Mouse (Mus musculus) embryonic facial prominence, embryonic 13.5 days (tissue): ENCODE measurements around the gene Mlec. TPM values are rescaled to one million over a fixed set of nuclear protein-coding genes. Genes with fewer than 3 reads are reported as not detected.

Experiments
- ATAC-seq: fragments of 200-750 bp; cut with Nextera tagmentation; 2 replicates; pipeline ENCODE4 v1.8.0; 2017; ENCODE audit warnings: low read depth; ENCODE audit not compliant: insufficient number of reproducible peaks, insufficient read depth, low FRiP score, low TSS enrichment
- H3K27ac ChIP-seq: fragments of 300-500 bp; sonication (generic); 2 replicates; pipeline ENCODE4 v1.5.1; 2015; ENCODE audit warnings: moderate library complexity, mild to moderate bottlenecking, inconsistent platforms
- H3K27me3 ChIP-seq: fragments of 300-500 bp; sonication (generic); 2 replicates; pipeline ENCODE4 v1.6.1; 2015; ENCODE audit warnings: mild to moderate bottlenecking, inconsistent platforms
- H3K36me3 ChIP-seq: fragments of 300-500 bp; sonication (generic); 2 replicates; pipeline ENCODE4 v1.6.1; 2015; ENCODE audit warnings: mild to moderate bottlenecking, inconsistent platforms
- H3K4me1 ChIP-seq: fragments of 300-500 bp; sonication (generic); 2 replicates; pipeline ENCODE4 v1.6.1; 2015; ENCODE audit warnings: inconsistent platforms
- H3K4me2 ChIP-seq: fragments of 300-500 bp; sonication (generic); 2 replicates; pipeline ENCODE4 v1.6.1; 2015; ENCODE audit warnings: moderate library complexity, mild to moderate bottlenecking, inconsistent platforms
- H3K4me3 ChIP-seq: fragments of 300-500 bp; sonication (generic); 2 replicates; pipeline ENCODE4 v1.5.1; 2015; ENCODE audit warnings: mild to moderate bottlenecking, inconsistent platforms
- H3K9ac ChIP-seq: fragments of 300-500 bp; sonication (generic); 2 replicates; pipeline ENCODE4 v1.6.1; 2015; ENCODE audit warnings: mild to moderate bottlenecking, inconsistent platforms
- H3K9me3 ChIP-seq: fragments of 300-500 bp; sonication (generic); 2 replicates; pipeline ENCODE4 v1.6.1; 2016; ENCODE audit warnings: inconsistent platforms
- WGBS: fragments of 180-500 bp; shearing (Covaris S2); methylation state at CpG from one replicate; pipeline ENCODE4 v1.1.7; 2015; ENCODE audit warnings: mixed read lengths; 5-methylcytosine and 5-hydroxymethylcytosine counted together
- polyA plus RNA-seq: library from polyadenylated mRNA; unstranded; fragments of >200 nt; fragmentation: Nextera tagmentation; extraction: Ambion mirVana; gene quantifications from 2 replicates; pipeline ENCODE4 v1.2.1, GENCODE M21; 2015

The Mlec gene
- 73.4 and 79.0 TPM in 2 replicates for polyA plus RNA-seq

GRCm38 (mm10) chr5:115158040-115158983 lies at the start of gene Mlec:
TSS of gene Mlec (minus strand) at chr5:115158179.
- Histone ChIP-seq H3K4me3 (peak within 1 kb of the TSS; percentile 85), H3K9ac (peak within 1 kb of the TSS; percentile 97), H3K36me3 (no peaks in the 10 kb centered on the region), H3K27me3 (no peaks in the 10 kb centered on the region), H3K27ac (peak within 1 kb of the TSS; percentile 98), H3K4me1 (peaks cover 42% of the 10 kb centered on the region), H3K9me3 (no peaks in the 10 kb centered on the region), H3K4me2 (peak within 1 kb of the TSS; percentile 79)
- under 1% methylated on average over 64 of the region's 78 CpGs for WGBS
- peak; percentile 97 for ATAC-seq

- H3K4me1 ChIP-seq = peaks cover 24% of the 10 kb centered on the region
- H3K27ac ChIP-seq = no peak overlapping the region
- H3K4me3 ChIP-seq = no peak overlapping the region
- 59% methylated on average over 5 of the region's 5 CpGs for WGBS
- peaks cover 16% of the 10 kb centered on the region for H3K27me3 ChIP-seq
- H3K4me2 ChIP-seq = no peak overlapping the region
- no peak for ATAC-seq
- H3K9ac ChIP-seq = no peak overlapping the region
- no peaks in the 10 kb centered on the region for H3K9me3 ChIP-seq
- no peaks in the 10 kb centered on the region for H3K36me3 ChIP-seq
Measured at GRCm38 (mm10) chr5:115207244-115207643, 49.3 kb upstream of the Mlec start.

GRCm38 (mm10) chr5:115204562-115205311 lies 46.8 kb upstream of the Mlec start:
- Histone ChIP-seq H3K36me3 (no peaks in the 10 kb centered on the region), H3K9ac (peak overlapping the region; percentile 66), H3K27me3 (peaks cover 16% of the 10 kb centered on the region), H3K4me2 (peak overlapping the region; percentile 66), H3K27ac (peak overlapping the region; percentile 28; the same call in 1 of the 2 replicates), H3K4me1 (peaks cover 24% of the 10 kb centered on the region), H3K4me3 (peak overlapping the region; percentile 39), H3K9me3 (no peaks in the 10 kb centered on the region)
- WGBS = 2% methylated on average over 31 of the region's 31 CpGs
- no peak; the same call in 1 of the 2 replicates for ATAC-seq

- H3K36me3 ChIP-seq = no peaks in the 10 kb centered on the region
- H3K4me2 ChIP-seq = peak overlapping the region; percentile 66
- peak overlapping the region; percentile 28; the same call in 1 of the 2 replicates for H3K27ac ChIP-seq
- peak overlapping the region; percentile 66 for H3K9ac ChIP-seq
- H3K27me3 ChIP-seq = peaks cover 16% of the 10 kb centered on the region
- WGBS = 9% methylated on average over 23 of the region's 23 CpGs
- no peaks in the 10 kb centered on the region for H3K9me3 ChIP-seq
- H3K4me1 ChIP-seq = peaks cover 24% of the 10 kb centered on the region
- no peak for ATAC-seq
- H3K4me3 ChIP-seq = peak overlapping the region; percentile 39
Measured at GRCm38 (mm10) chr5:115203735-115204561, 46.0 kb upstream of the Mlec start.

GRCm38 (mm10) chr5:115194626-115195221 lies 36.7 kb upstream of the Mlec start:
- WGBS = 4% methylated on average over 12 of the region's 12 CpGs
- H3K4me1 ChIP-seq = peaks cover 29% of the 10 kb centered on the region
- H3K9me3 ChIP-seq = no peaks in the 10 kb centered on the region
- H3K4me2 ChIP-seq = peak overlapping the region; percentile 100
- no peak overlapping the region for H3K27ac ChIP-seq
- ATAC-seq = no peak
- peaks cover 72% of the 10 kb centered on the region for H3K27me3 ChIP-seq
- no peak overlapping the region; the same call in 1 of the 2 replicates for H3K9ac ChIP-seq
- H3K36me3 ChIP-seq = no peaks in the 10 kb centered on the region
- peak overlapping the region; percentile 60 for H3K4me3 ChIP-seq

GRCm38 (mm10) chr5:115193669-115194625 lies 36.0 kb upstream of the Mlec start, which contains the start of gene Cabp1:
TSS of gene Cabp1 (minus strand) at chr5:115194381.
- no peak for ATAC-seq
- H3K4me1 ChIP-seq = peaks cover 29% of the 10 kb centered on the region
- H3K9ac ChIP-seq = peak within 1 kb of the TSS; percentile 69
- H3K4me3 ChIP-seq = peak within 1 kb of the TSS; percentile 60
- no peaks in the 10 kb centered on the region for H3K9me3 ChIP-seq
- H3K36me3 ChIP-seq = no peaks in the 10 kb centered on the region
- H3K27me3 ChIP-seq = peaks cover 78% of the 10 kb centered on the region
- WGBS = under 1% methylated on average over 100 of the region's 116 CpGs
- H3K4me2 ChIP-seq = peak within 1 kb of the TSS; percentile 100
- no peak within 1 kb of the TSS for H3K27ac ChIP-seq

GRCm38 (mm10) chr5:115193226-115193625 lies 35.2 kb upstream of the Mlec start:
- under 1% methylated on average over 34 of the region's 34 CpGs for WGBS
- H3K4me2 ChIP-seq = peak overlapping the region; percentile 100
- H3K27me3 ChIP-seq = peaks cover 81% of the 10 kb centered on the region
- H3K9ac ChIP-seq = peak overlapping the region; percentile 69
- H3K4me3 ChIP-seq = peak overlapping the region; percentile 60
- H3K36me3 ChIP-seq = no peaks in the 10 kb centered on the region
- no peak overlapping the region for H3K27ac ChIP-seq
- no peak for ATAC-seq
- no peaks in the 10 kb centered on the region for H3K9me3 ChIP-seq
- H3K4me1 ChIP-seq = peaks cover 29% of the 10 kb centered on the region

GRCm38 (mm10) chr5:115192828-115193195 lies 34.8 kb upstream of the Mlec start:
- peak overlapping the region; percentile 100 for H3K4me2 ChIP-seq
- H3K27me3 ChIP-seq = peaks cover 83% of the 10 kb centered on the region
- H3K27ac ChIP-seq = no peak overlapping the region
- no peaks in the 10 kb centered on the region for H3K36me3 ChIP-seq
- 9% methylated on average over 7 of the region's 7 CpGs for WGBS
- peaks cover 31% of the 10 kb centered on the region for H3K4me1 ChIP-seq
- no peak overlapping the region for H3K9ac ChIP-seq
- no peak for ATAC-seq
- peak overlapping the region; percentile 60 for H3K4me3 ChIP-seq
- H3K9me3 ChIP-seq = no peaks in the 10 kb centered on the region

- H3K27me3 ChIP-seq = peaks cover 90% of the 10 kb centered on the region
- H3K9ac ChIP-seq = no peak overlapping the region
Measured at GRCm38 (mm10) chr5:115191880-115192827, 34.2 kb upstream of the Mlec start.

More at GRCm38 (mm10) chr5:115191880-115192827, 34.2 kb upstream of the Mlec start:
- Histone ChIP-seq H3K36me3 (no peaks in the 10 kb centered on the region), H3K4me1 (peaks cover 38% of the 10 kb centered on the region), H3K4me2 (peak overlapping the region; percentile 100), H3K9me3 (no peaks in the 10 kb centered on the region), H3K27ac (no peak overlapping the region), H3K4me3 (peak overlapping the region; percentile 60)
- ATAC-seq = no peak
- WGBS = 6% methylated on average over 29 of the region's 29 CpGs
